10 mouse cellular contexts compared by ENCODE assay signal in the genomic region with DNA sequence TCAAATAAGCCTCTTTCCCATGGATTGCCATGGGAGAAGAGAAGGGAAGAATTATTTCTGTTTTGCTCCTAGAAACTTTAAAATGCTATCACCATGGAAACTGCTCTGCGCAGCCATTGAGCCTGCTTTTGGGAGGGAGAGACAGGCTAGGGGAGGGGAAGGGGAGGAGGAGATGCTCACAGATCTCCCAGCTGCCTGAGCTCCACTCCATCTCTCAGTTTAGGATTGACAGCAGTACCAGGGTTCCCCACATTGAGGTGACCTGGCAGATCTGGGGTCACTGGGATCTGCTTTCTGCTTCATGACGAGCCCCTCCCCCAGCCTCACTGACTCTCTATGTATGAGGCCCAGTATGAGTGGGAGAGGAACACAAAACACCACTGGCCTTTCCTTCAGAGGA.
DNase-seq lines count a peak whose midpoint lies in the region; ATAC-seq and TF ChIP-seq lines count a peak whose summit lies in the region.
"Had no signal": no experiment of that assay in that cellular context is flagged by ENCODE, and none has a peak within 500 bp of the region (broad histone marks: within the 10 kb centered on the region; RNA-seq: fewer than 3 reads in every experiment).

No protein-coding gene starts in this region.

- H3K9ac ChIP-seq in forebrain, embryonic 13.5 days, result no peak overlapping the region
- H3K9ac ChIP-seq: embryonic facial prominence, embryonic 12.5 days had no signal

- intact Hi-C loops in gastrocnemius, postnatal 14 days (cut with DNase I; ENCODE audit: low total_unique reads), result no loop called here

- 34% methylated on average over 2 of the region's 2 CpGs for WGBS in forebrain, embryonic 13.5 days
- 17% methylated on average over 2 of the region's 2 CpGs for WGBS in olfactory bulb, adult 2 months

- H3K4me1 ChIP-seq in forebrain, embryonic 13.5 days, result peaks cover 12% of the 10 kb centered on the region
- H3K4me1 ChIP-seq in olfactory bulb, adult 2 months (ENCODE audit: control insufficient read depth, insufficient read depth, low read length), result peaks cover 17% of the 10 kb centered on the region
- H3K4me1 ChIP-seq: embryonic facial prominence, embryonic 12.5 days had no signal

- H3K4me3 ChIP-seq in forebrain, embryonic 13.5 days, result no peak overlapping the region
- H3K4me3 ChIP-seq in olfactory bulb, adult 2 months (ENCODE audit: insufficient read depth, low read depth, low read length), result no peak overlapping the region
- H3K4me3 ChIP-seq: embryonic facial prominence, embryonic 12.5 days had no signal

- H3K27ac ChIP-seq in forebrain, embryonic 13.5 days, result no peak overlapping the region
- peak overlapping the region; percentile 83 for H3K27ac ChIP-seq in olfactory bulb, adult 2 months (ENCODE audit: insufficient read depth, low read depth, low read length)
- H3K27ac ChIP-seq: embryonic facial prominence, embryonic 12.5 days had no signal

- H3K9me3 ChIP-seq in forebrain, embryonic 13.5 days (replicated peaks), result peaks cover 4% of the 10 kb centered on the region; the same call in 1 of the 2 replicates
- H3K9me3 ChIP-seq: embryonic facial prominence, embryonic 12.5 days had no signal

- no peak for TF ChIP-seq POLR2A in olfactory bulb, adult 2 months (IDR thresholded peaks at IDR 0.05; ENCODE audit: insufficient read depth, low read depth, low read length)

- TF ChIP-seq CTCF in olfactory bulb, adult 2 months (IDR thresholded peaks at IDR 0.05; ENCODE audit: insufficient read depth, low read depth, low read length), result no peak

- H3K36me3 ChIP-seq in forebrain, embryonic 13.5 days (ENCODE audit: poor library complexity, severe bottlenecking), result no peaks in the 10 kb centered on the region
- H3K36me3 ChIP-seq: embryonic facial prominence, embryonic 12.5 days had no signal

- ATAC-seq in forebrain, embryonic 13.5 days, result peak; percentile 69; the same call in 1 of the 2 replicates

- DNase-seq in embryo, embryonic 11 days, result peak; percentile 24
- no peak for DNase-seq in embryo, embryonic 9.5 days (ENCODE audit: extremely low spot score)
- DNase-seq in layer of hippocampus, adult 9-11 months, result peak; percentile 81
- no peak for DNase-seq in thymus, adult 18-20 months
- DNase-seq in gastrocnemius, postnatal 14 days, result no peak
- no peak for DNase-seq in ovary, adult 18-20 months (ENCODE audit: low spot score)
- DNase-seq: liver had no signal

- no peak overlapping the region for H3K4me2 ChIP-seq in forebrain, embryonic 13.5 days
- H3K4me2 ChIP-seq: embryonic facial prominence, embryonic 12.5 days had no signal

- no peaks in the 10 kb centered on the region for H3K27me3 ChIP-seq in forebrain, embryonic 13.5 days
- H3K27me3 ChIP-seq: embryonic facial prominence, embryonic 12.5 days had no signal

Comparison
In these comparisons a context has a peak if more than half of its experiments do, and no peak if none do; other contexts are left out.
1. DNase-seq: peak in embryo, embryonic 11 days (single experiment) and layer of hippocampus, adult 9-11 months (single experiment); none in embryo, embryonic 9.5 days (single experiment), thymus, adult 18-20 months (0 of 2), gastrocnemius, postnatal 14 days (single experiment) and ovary, adult 18-20 months (single experiment).